Mouse (Mus musculus) ES-E14 (cell line): ENCODE results near the gene Gap43. TPM values are rescaled to one million over a fixed set of nuclear protein-coding genes. Genes with fewer than 3 reads are reported as not detected.

Source experiments
- DNase-seq: peaks from one replicate; pipeline ENCODE4 v3.0.0-alpha.2; 2013; ENCODE audit warnings: low read depth, low spot score
- H3K27ac ChIP-seq: 2 replicates; pipeline ENCODE4 v1.5.1; 2012; ENCODE audit warnings: low read depth, mild to moderate bottlenecking, low read length, moderate library complexity, mixed read lengths; ENCODE audit not compliant: poor library complexity, insufficient read depth, severe bottlenecking
- H3K36me3 ChIP-seq: 2 replicates; pipeline ENCODE4 v1.6.1; 2012; ENCODE audit warnings: mild to moderate bottlenecking, low read length, moderate library complexity, mixed read lengths; ENCODE audit not compliant: control insufficient read depth, poor library complexity, insufficient read depth, severe bottlenecking
- H3K4me1 ChIP-seq, 2 experiments: fragments of 150-350 bp in 1 of 2; sonication (generic) in 1 of 2; 2 replicates each; pipeline ENCODE4 v1.6.1; 2012; ENCODE audit warnings: low read length in 2 of 2, mild to moderate bottlenecking in 1 of 2, mixed read lengths in 1 of 2; ENCODE audit not compliant: control insufficient read depth in 2 of 2, insufficient read depth in 2 of 2, poor library complexity in 1 of 2
- H3K4me3 ChIP-seq, 2 experiments: fragments of 150-350 bp in 1 of 2; sonication (generic) in 1 of 2; 2 replicates each; pipeline ENCODE4 v1.5.1; 2012; ENCODE audit warnings: low read length in 2 of 2, low read depth in 1 of 2, mild to moderate bottlenecking in 1 of 2, mixed read lengths in 1 of 2; ENCODE audit not compliant: insufficient read depth in 1 of 2, poor library complexity in 1 of 2, severe bottlenecking in 1 of 2
- H3K9ac ChIP-seq: 2 replicates; pipeline ENCODE4 v1.6.1; 2012; ENCODE audit warnings: low read depth, mild to moderate bottlenecking, low read length, mixed read lengths; ENCODE audit not compliant: poor library complexity, insufficient read depth, severe bottlenecking
- H3K9me3 ChIP-seq: fragments of 150-350 bp; sonication (generic); 2 replicates; pipeline ENCODE4 v1.6.1; 2012; ENCODE audit warnings: low read depth, mild to moderate bottlenecking, low read length; ENCODE audit not compliant: control insufficient read depth, insufficient read depth
- CHD2 ChIP-seq: IDR thresholded peaks from 2 replicates; pipeline ENCODE4 v1.6.1; 2014; ENCODE audit warnings: mild to moderate bottlenecking, low read depth, low read length, inconsistent platforms
- HCFC1 ChIP-seq: IDR thresholded peaks from 2 replicates; pipeline ENCODE4 v1.6.1; 2012; ENCODE audit warnings: low read length, inconsistent platforms, borderline replicate concordance; ENCODE audit not compliant: insufficient read depth
- MAFK ChIP-seq: IDR thresholded peaks from 2 replicates; pipeline ENCODE4 v1.6.1; 2014; ENCODE audit warnings: mild to moderate bottlenecking, low read depth, low read length, inconsistent platforms; ENCODE audit not compliant: insufficient read depth
- ZC3H11A ChIP-seq: IDR thresholded peaks from 2 replicates; pipeline ENCODE4 v1.6.1; 2012; ENCODE audit warnings: low read depth, mild to moderate bottlenecking, inconsistent platforms, low read length, borderline replicate concordance
- ZNF384 ChIP-seq: IDR thresholded peaks from 2 replicates; pipeline ENCODE4 v1.6.1; 2012; ENCODE audit warnings: low read depth, low read length, inconsistent platforms
- in situ Hi-C, 2 experiments: fragments of 600-800 bp; cut with MboI; formaldehyde crosslinking; loops; one replicate each; pipeline ENCODE4 v1.15.1; 2025; ENCODE audit warnings: low sequenced_read_pairs in 2 of 2, inconsistent platforms in 1 of 2; ENCODE audit not compliant: unreplicated experiment in 2 of 2
- total RNA-seq: library from RNA; depleted of rRNA; stranded (reverse); fragments of 300-350 nt; gene quantifications from 2 replicates; pipeline ENCODE4 v1.2.3, GENCODE M21; 2012

Gap43 gene
- total RNA-seq, 1 experiment, result 35.4 TPM

DNA sequence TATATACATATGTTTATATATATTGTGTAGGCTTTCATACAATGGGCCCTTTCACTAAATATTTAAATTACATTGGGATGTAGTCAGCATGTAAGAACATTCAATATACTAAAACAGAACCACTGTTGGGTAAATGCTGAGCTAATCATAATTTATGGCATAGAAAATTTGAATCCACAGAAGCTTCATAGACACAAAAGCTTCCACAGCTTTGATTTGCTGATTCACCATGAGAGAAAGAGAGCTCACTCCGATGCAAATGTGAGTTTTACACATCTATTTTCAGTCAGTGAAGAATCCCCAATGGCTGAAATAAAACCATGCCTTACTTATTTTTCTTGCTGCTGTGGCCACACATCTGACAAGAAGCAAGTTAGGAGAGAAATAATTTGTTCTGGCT, 69.2 kb downstream of the Gap43 start:
- Histone ChIP-seq H3K9ac (no peak overlapping the region), H3K27ac (no peak overlapping the region), H3K36me3 (no peaks in the 10 kb centered on the region), H3K4me3 (no peak overlapping the region), H3K9me3 (no peaks in the 10 kb centered on the region), H3K4me1 (peaks cover 0 to 3% of the 10 kb centered on the region in 2 experiments; a peak in 1 of 4 replicates)
- DNase-seq, result no peak
- TF ChIP-seq MAFK (no peak), ZC3H11A (no peak), HCFC1 (no peak), ZNF384 (no peak), CHD2 (no peak)
- in situ Hi-C loops, result no loop called here

DNA sequence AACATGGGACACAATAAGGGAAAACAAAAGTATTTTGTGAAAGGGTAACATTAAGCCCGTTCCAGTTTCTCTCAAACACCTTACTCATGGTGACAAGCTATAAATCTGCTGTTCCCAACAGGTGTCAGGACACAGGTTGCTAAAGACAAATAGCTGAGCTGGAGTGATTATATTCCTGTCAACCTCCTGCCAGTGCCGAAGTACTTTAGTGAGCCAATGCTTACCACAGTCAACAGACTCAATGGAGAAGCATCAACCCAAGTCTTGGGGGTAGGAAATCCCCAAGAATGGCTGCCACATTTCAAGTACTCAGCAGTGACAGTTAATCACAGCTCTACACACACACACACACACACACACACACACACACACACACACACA, 70.9 kb downstream of the Gap43 start:
- in situ Hi-C loops, result no loop called here
- Histone ChIP-seq H3K27ac (no peak overlapping the region), H3K9me3 (no peaks in the 10 kb centered on the region), H3K36me3 (no peaks in the 10 kb centered on the region), H3K4me3 (no peak overlapping the region), H3K9ac (no peak overlapping the region), H3K4me1 (peaks cover 0 to 3% of the 10 kb centered on the region in 2 experiments; a peak in 1 of 4 replicates)
- no peak for DNase-seq
- TF ChIP-seq HCFC1, result no peak
- no peak for TF ChIP-seq ZC3H11A
- TF ChIP-seq CHD2, result no peak
- TF ChIP-seq MAFK, result peak; percentile 73
- no peak for TF ChIP-seq ZNF384

DNA sequence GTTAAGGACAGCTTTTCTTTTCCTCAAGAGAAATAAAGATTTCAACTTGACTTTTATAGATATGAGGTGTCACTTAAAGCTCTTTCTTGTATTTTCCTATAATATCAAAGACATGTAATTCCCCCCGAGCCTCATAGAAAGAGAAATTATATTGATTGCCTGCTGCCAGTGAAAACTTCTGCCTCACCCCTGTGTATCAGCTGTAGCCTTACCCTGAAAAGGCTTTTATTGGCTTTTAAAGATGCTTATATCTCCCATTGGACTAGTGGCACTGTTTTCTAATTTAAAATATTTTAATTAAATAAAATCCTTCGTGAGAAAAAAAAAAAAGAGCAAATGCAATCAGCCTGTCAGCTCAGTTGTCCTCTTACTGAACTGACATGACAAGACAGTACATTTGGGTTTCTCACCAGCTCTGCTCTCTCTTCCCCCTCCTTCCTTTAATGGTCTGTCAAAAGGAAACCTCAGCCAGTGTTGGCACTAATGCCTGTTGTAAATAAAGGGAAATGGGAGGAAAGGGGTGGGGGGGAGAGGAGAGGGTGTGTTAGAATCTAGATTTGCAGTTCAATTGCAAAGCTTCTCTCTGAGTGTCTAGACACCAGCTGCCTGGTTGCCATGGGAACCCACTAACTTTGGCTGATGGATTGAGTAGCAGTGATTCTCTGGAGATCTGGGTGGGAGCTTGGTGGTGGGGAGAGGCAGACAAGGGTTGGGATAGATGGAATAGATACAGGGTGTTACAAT, 71.4 kb downstream of the Gap43 start:
- Histone ChIP-seq H3K4me1 (peaks cover 0 to 3% of the 10 kb centered on the region in 2 experiments; a peak in 1 of 4 replicates), H3K9me3 (no peaks in the 10 kb centered on the region), H3K9ac (no peak overlapping the region), H3K4me3 (no peak overlapping the region), H3K27ac (no peak overlapping the region), H3K36me3 (no peaks in the 10 kb centered on the region)
- no peak for TF ChIP-seq CHD2
- TF ChIP-seq ZNF384, result no peak
- TF ChIP-seq HCFC1, result no peak
- no peak for TF ChIP-seq MAFK
- TF ChIP-seq ZC3H11A, result no peak
- in situ Hi-C loops, result no loop called here
- DNase-seq, result peak; percentile 87

DNA sequence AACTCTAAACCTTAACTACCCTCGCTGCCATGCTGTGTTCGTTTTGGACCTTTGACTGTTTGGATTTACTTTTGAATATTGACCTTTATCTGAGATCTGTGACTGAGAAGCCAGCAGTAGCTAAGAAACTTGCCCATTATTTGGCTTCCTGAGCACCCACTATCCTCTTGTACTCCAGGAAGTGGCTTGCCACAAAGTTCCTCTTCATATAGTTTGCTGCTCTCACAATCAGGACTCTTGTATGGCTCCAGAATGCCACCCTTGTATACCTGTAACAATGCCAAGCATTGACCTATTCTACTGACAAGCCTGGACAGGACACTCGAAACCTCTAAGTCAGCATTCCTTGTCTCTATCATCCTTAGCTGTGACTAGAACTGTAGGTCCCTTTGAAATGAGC, 75.3 kb downstream of the Gap43 start:
- no peak overlapping the region for H3K27ac ChIP-seq
- no peak overlapping the region for H3K4me3 ChIP-seq
- TF ChIP-seq ZNF384, result no peak
- no peak for TF ChIP-seq HCFC1
- no peak for TF ChIP-seq ZC3H11A
- no peak for TF ChIP-seq CHD2
- DNase-seq, result no peak
- in situ Hi-C loops, result no loop called here
- H3K4me1 ChIP-seq, result peaks cover 0 to 3% of the 10 kb centered on the region in 2 experiments; a peak in 1 of 4 replicates
- no peaks in the 10 kb centered on the region for H3K9me3 ChIP-seq
- H3K36me3 ChIP-seq, result no peaks in the 10 kb centered on the region
- no peak overlapping the region for H3K9ac ChIP-seq
